Mouse (Mus musculus): ENCODE data around the gene Zfp692.

- TF ChIP-seq POLR2A (IDR thresholded peaks at IDR 0.05; ENCODE audit: borderline replicate concordance, low read depth, low read length) = no peak
- no peak for TF ChIP-seq CTCF (IDR thresholded peaks at IDR 0.05; ENCODE audit: low read depth, low read length)
Observed at GRCm38 (mm10) chr11:58323570-58324340, 16.9 kb downstream of the Zfp692 start.
